Mouse (Mus musculus): Measurements from ENCODE around the gene Tnik. TPM values are rescaled to one million over a fixed set of nuclear protein-coding genes. Genes with fewer than 3 reads are reported as not detected.

The Tnik gene
- total and polyA plus RNA-seq, 2 experiments from 2014 or later: 9.2 to 27.5 TPM

DNA sequence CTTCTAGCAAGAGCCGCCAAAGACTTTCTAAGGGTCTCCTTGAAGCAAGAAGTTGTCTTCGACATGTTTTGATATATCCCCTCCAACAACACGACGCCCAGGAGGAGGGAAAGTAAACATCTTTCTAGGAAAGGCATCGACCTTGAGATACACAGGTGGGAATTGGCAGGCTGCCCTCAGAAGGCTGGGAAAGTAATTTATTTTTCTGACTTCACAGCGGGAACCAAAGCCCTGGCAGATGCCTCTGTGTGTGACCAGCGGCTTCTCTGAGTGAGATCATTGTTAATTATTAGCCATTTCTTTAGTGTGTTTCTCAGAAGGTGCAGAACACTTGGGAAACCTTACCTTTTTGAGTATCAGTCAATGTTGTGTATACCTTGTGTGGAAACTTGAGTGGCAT is 328.3 kb downstream of the Tnik start:
- no peak overlapping the region for H3K9ac ChIP-seq (replicated peaks; ENCODE audit: low read depth, low read length)
- DNase-seq (ENCODE audit: low spot score) (no peak), ATAC-seq (ENCODE audit: insufficient read depth, low read depth) (no peak)
- no peaks in the 10 kb centered on the region for H3K27me3 ChIP-seq (ENCODE audit: control insufficient read depth, insufficient read depth, low read length)
- H3K27ac ChIP-seq (ENCODE audit: low read depth): no peak overlapping the region
- no peak overlapping the region for H3K4me3 ChIP-seq (ENCODE audit: low read depth, low read length)
- TF ChIP-seq CTCF (IDR thresholded peaks at IDR 0.05; ENCODE audit: low read depth) (no peak), EP300 (IDR thresholded peaks at IDR 0.05; ENCODE audit: low read depth) (no peak)
- 0 out of 2 replicates have a peak, but pooled peaks cover 7% of the 10 kb centered on the region for H3K4me1 ChIP-seq (ENCODE audit: control insufficient read depth, insufficient read depth)
- H3K9me3 ChIP-seq (replicated peaks; ENCODE audit: control insufficient read depth, low read length): no peaks in the 10 kb centered on the region
- peaks cover 18% of the 10 kb centered on the region for H3K36me3 ChIP-seq (replicated peaks; ENCODE audit: control insufficient read depth, insufficient read depth, low read length)
- WGBS: 63% methylated on average over 7 of the region's 7 CpGs
- no peak overlapping the region for H3K4me2 ChIP-seq (ENCODE audit: low read depth, low read length)

- DNase-seq (ENCODE audit: low spot score): no peak
- Histone ChIP-seq H3K27me3 (ENCODE audit: control insufficient read depth, insufficient read depth, low read length) (no peaks in the 10 kb centered on the region), H3K9me3 (replicated peaks; ENCODE audit: control insufficient read depth, low read length) (no peaks in the 10 kb centered on the region), H3K4me2 (ENCODE audit: low read depth, low read length) (no peak overlapping the region), H3K27ac (ENCODE audit: low read depth) (no peak overlapping the region), H3K4me1 (ENCODE audit: control insufficient read depth, insufficient read depth) (0 out of 2 replicates have a peak, but pooled peaks cover 7% of the 10 kb centered on the region), H3K4me3 (ENCODE audit: low read depth, low read length) (no peak overlapping the region), H3K36me3 (replicated peaks; ENCODE audit: control insufficient read depth, insufficient read depth, low read length) (peaks cover 33% of the 10 kb centered on the region), H3K9ac (replicated peaks; ENCODE audit: low read depth, low read length) (no peak overlapping the region)
- no peak for ATAC-seq (ENCODE audit: insufficient read depth, low read depth)
- TF ChIP-seq EP300 (IDR thresholded peaks at IDR 0.05; ENCODE audit: low read depth): no peak
- TF ChIP-seq CTCF (IDR thresholded peaks at IDR 0.05; ENCODE audit: low read depth): no peak
- WGBS: 90% methylated on average over 16 of the region's 16 CpGs
Measured at GRCm38 (mm10) chr3:28593922-28594321, 330.9 kb downstream of the Tnik start.

- ATAC-seq (ENCODE audit: insufficient read depth, low read depth): no peak
- Histone ChIP-seq H3K36me3 (replicated peaks; ENCODE audit: control insufficient read depth, insufficient read depth, low read length) (peaks cover 26% of the 10 kb centered on the region), H3K9ac (replicated peaks; ENCODE audit: low read depth, low read length) (no peak overlapping the region), H3K9me3 (replicated peaks; ENCODE audit: control insufficient read depth, low read length) (no peaks in the 10 kb centered on the region), H3K27ac (ENCODE audit: low read depth) (no peak overlapping the region), H3K4me2 (ENCODE audit: low read depth, low read length) (no peak overlapping the region), H3K4me3 (ENCODE audit: low read depth, low read length) (no peak overlapping the region), H3K27me3 (ENCODE audit: control insufficient read depth, insufficient read depth, low read length) (no peaks in the 10 kb centered on the region), H3K4me1 (ENCODE audit: control insufficient read depth, insufficient read depth) (no peaks in the 10 kb centered on the region)
- no peak for DNase-seq (ENCODE audit: low spot score)
- WGBS: 72% methylated on average over 2 of the region's 2 CpGs
- TF ChIP-seq CTCF (IDR thresholded peaks at IDR 0.05; ENCODE audit: low read depth) (no peak), EP300 (IDR thresholded peaks at IDR 0.05; ENCODE audit: low read depth) (no peak)
Measured at GRCm38 (mm10) chr3:28599476-28599875, 336.5 kb downstream of the Tnik start.

DNA sequence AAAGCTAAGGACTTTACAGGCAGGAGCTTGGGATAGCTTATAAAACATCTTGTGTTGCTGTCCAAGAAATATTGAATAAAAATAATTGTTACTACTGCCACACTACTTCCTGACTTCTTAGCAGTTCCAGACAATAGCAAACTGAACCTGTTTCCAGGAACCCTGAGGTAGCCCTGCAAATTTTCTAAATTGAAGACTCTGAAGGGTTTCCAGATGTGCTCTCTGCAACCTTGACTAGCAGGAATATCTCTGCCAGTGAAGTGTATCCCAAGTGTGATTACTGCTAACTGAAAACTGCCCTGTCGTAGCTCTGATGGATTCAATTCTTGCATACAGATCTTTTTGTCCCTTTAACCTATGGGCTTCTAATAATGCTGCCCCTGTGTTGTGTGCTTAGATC is 343.7 kb downstream of the Tnik start:
- Histone ChIP-seq H3K9ac (replicated peaks; ENCODE audit: low read depth, low read length) (no peak overlapping the region), H3K27ac (ENCODE audit: low read depth) (no peak overlapping the region), H3K4me3 (ENCODE audit: low read depth, low read length) (no peak overlapping the region), H3K36me3 (replicated peaks; ENCODE audit: control insufficient read depth, insufficient read depth, low read length) (peaks cover 6% of the 10 kb centered on the region), H3K9me3 (replicated peaks; ENCODE audit: control insufficient read depth, low read length) (no peaks in the 10 kb centered on the region), H3K4me1 (ENCODE audit: control insufficient read depth, insufficient read depth) (no peaks in the 10 kb centered on the region), H3K27me3 (ENCODE audit: control insufficient read depth, insufficient read depth, low read length) (no peaks in the 10 kb centered on the region), H3K4me2 (ENCODE audit: low read depth, low read length) (no peak overlapping the region)
- WGBS: 58% methylated on average over 1 of the region's 1 CpGs
- ATAC-seq (ENCODE audit: insufficient read depth, low read depth) (no peak), DNase-seq (ENCODE audit: low spot score) (no peak)
- TF ChIP-seq EP300 (IDR thresholded peaks at IDR 0.05; ENCODE audit: low read depth) (no peak), CTCF (IDR thresholded peaks at IDR 0.05; ENCODE audit: low read depth) (no peak)

DNA sequence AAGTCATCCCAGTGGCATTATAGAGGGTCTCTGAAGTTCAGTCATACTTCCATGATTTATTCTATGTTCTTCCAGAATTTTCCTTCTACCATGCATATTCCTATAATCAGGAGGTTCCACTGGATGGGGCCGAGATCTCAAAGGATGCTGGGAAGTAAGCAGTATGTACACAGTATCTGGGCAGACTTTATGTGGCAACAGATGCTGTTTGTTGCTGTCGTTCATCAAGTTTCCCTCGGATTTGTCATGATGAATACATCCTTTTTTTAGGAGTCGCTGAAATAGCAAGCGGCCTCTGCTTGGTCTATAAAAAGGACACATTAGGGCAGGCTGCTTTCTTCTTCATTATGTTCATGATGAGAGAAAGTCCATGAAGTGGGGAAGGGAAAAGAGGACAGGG is 349.3 kb downstream of the Tnik start:
- no peak overlapping the region for H3K27ac ChIP-seq (ENCODE audit: low read depth)
- H3K36me3 ChIP-seq (replicated peaks; ENCODE audit: control insufficient read depth, insufficient read depth, low read length): peaks cover 11% of the 10 kb centered on the region; the same call in 1 of the 2 replicates
- no peaks in the 10 kb centered on the region for H3K27me3 ChIP-seq (ENCODE audit: control insufficient read depth, insufficient read depth, low read length)
- no peak overlapping the region for H3K4me3 ChIP-seq (ENCODE audit: low read depth, low read length)
- no peaks in the 10 kb centered on the region for H3K4me1 ChIP-seq (ENCODE audit: control insufficient read depth, insufficient read depth)
- no peak overlapping the region for H3K4me2 ChIP-seq (ENCODE audit: low read depth, low read length)
- no peak for ATAC-seq (ENCODE audit: insufficient read depth, low read depth)
- H3K9me3 ChIP-seq (replicated peaks; ENCODE audit: control insufficient read depth, low read length): no peaks in the 10 kb centered on the region
- DNase-seq (ENCODE audit: low spot score): no peak
- WGBS: 74% methylated on average over 5 of the region's 5 CpGs
- no peak overlapping the region for H3K9ac ChIP-seq (replicated peaks; ENCODE audit: low read depth, low read length)
- TF ChIP-seq CTCF (IDR thresholded peaks at IDR 0.05; ENCODE audit: low read depth) (no peak), EP300 (IDR thresholded peaks at IDR 0.05; ENCODE audit: low read depth) (no peak)

GRCm38 (mm10) chr3:28616386-28616785 is 353.4 kb downstream of the Tnik start:
- DNase-seq (ENCODE audit: low spot score) (no peak), ATAC-seq (ENCODE audit: insufficient read depth, low read depth) (no peak)
- TF ChIP-seq CTCF (IDR thresholded peaks at IDR 0.05; ENCODE audit: low read depth) (no peak), EP300 (IDR thresholded peaks at IDR 0.05; ENCODE audit: low read depth) (no peak)
- Histone ChIP-seq H3K36me3 (replicated peaks; ENCODE audit: control insufficient read depth, insufficient read depth, low read length) (peaks cover 19% of the 10 kb centered on the region), H3K4me2 (ENCODE audit: low read depth, low read length) (no peak overlapping the region), H3K27me3 (ENCODE audit: control insufficient read depth, insufficient read depth, low read length) (no peaks in the 10 kb centered on the region), H3K9me3 (replicated peaks; ENCODE audit: control insufficient read depth, low read length) (no peaks in the 10 kb centered on the region), H3K4me3 (ENCODE audit: low read depth, low read length) (no peak overlapping the region), H3K9ac (replicated peaks; ENCODE audit: low read depth, low read length) (no peak overlapping the region), H3K27ac (ENCODE audit: low read depth) (no peak overlapping the region), H3K4me1 (ENCODE audit: control insufficient read depth, insufficient read depth) (no peaks in the 10 kb centered on the region)
- 66% methylated on average over 1 of the region's 1 CpGs for WGBS

All from heart, postnatal 0 days (tissue).